ENCODE assay signal across 20 mouse cellular contexts in the genomic region with DNA sequence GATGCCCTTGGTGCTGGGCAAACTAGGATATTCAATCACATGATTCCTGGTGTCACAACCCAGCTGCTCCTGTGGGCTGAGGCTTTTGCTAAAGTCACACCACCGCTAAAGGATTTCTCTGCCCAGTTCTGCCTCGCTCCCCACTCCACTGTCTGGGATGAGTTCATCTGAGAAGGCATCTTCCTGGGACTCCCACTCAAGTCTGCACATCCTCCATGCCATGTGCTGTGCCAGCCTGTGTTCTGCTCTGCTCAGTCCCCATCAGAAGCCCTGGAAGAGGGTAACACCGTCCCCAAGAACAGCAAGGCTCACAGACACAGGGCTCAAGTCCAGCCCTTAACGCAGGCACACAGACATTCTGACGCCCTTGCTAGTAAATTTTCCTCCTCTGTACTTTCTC.
"Had no signal": no experiment of that assay in that cellular context is flagged by ENCODE, and none has a peak within 500 bp of the region (broad histone marks: within the 10 kb centered on the region; RNA-seq: fewer than 3 reads in every experiment).

No protein-coding gene starts in this region.

- H3K4me3 ChIP-seq: layer of hippocampus, adult 2 months; limb, embryonic 12.5 days; liver, embryonic 13.5 days; lung, embryonic 15.5 days; megakaryocyte, embryonic 14.5 days; midbrain, embryonic 15.5 days; neural tube, embryonic 12.5 days had no signal

- DNase-seq: kidney, adult 8-10 months; kidney, postnatal 25 days; liver; liver, embryonic 13.5 days; liver, postnatal 0 days; lung, postnatal 14 days; retina, postnatal 1 day; right cerebral cortex, postnatal 4 days; spleen, adult 18-20 months; thymus, adult 18-20 months; thymus, postnatal 14 days had no signal

- H3K27ac ChIP-seq: layer of hippocampus, adult 2 months; limb, embryonic 12.5 days; liver, embryonic 13.5 days; lung, embryonic 15.5 days; macrophage; midbrain, embryonic 15.5 days; neural tube, embryonic 12.5 days had no signal

- H3K9ac ChIP-seq: limb, embryonic 12.5 days; liver, embryonic 13.5 days; liver, postnatal 0 days; lung, embryonic 15.5 days; midbrain, embryonic 15.5 days; neural tube, embryonic 12.5 days had no signal

- H3K27me3 ChIP-seq: liver, embryonic 13.5 days; lung, embryonic 15.5 days; megakaryocyte, embryonic 14.5 days; midbrain, embryonic 15.5 days; neural tube, embryonic 12.5 days had no signal

- H3K4me1 ChIP-seq: limb, embryonic 12.5 days; liver, embryonic 13.5 days; lung, embryonic 15.5 days; megakaryocyte, embryonic 14.5 days; midbrain, embryonic 15.5 days; neural tube, embryonic 12.5 days had no signal

- ATAC-seq: intestine, postnatal 0 days; liver, postnatal 0 days; midbrain, embryonic 15.5 days had no signal

- H3K4me2 ChIP-seq: limb, embryonic 12.5 days; liver, embryonic 13.5 days; lung, embryonic 15.5 days; midbrain, embryonic 11.5 days; midbrain, embryonic 15.5 days; neural tube, embryonic 12.5 days had no signal

- H3K36me3 ChIP-seq: limb, embryonic 12.5 days; liver, embryonic 13.5 days; lung, embryonic 15.5 days; midbrain, embryonic 15.5 days; neural tube, embryonic 12.5 days had no signal

- H3K9me3 ChIP-seq: limb, embryonic 12.5 days; liver, embryonic 13.5 days; lung, embryonic 15.5 days; midbrain, embryonic 15.5 days; neural tube, embryonic 12.5 days had no signal
